Mouse (Mus musculus) neural tube, embryonic 14.5 days (tissue): ENCODE results near the gene Mphosph9. TPM values are rescaled to one million over a fixed set of nuclear protein-coding genes. Genes with fewer than 3 reads are reported as not detected.

ENCODE experiments used
- ATAC-seq: fragments of 200-750 bp; cut with Nextera tagmentation; 2 replicates; pipeline ENCODE4 v1.8.0; 2017; ENCODE audit warnings: low read depth, mild to moderate bottlenecking, moderate TSS enrichment, moderate library complexity
- H3K27ac ChIP-seq: fragments of 300-500 bp; sonication (generic); 2 replicates; pipeline ENCODE4 v1.5.1; 2014; ENCODE audit warnings: low read depth, mild to moderate bottlenecking, control low read depth, low read length, moderate library complexity, mixed read lengths
- H3K27me3 ChIP-seq: fragments of 300-500 bp; sonication (generic); 2 replicates; pipeline ENCODE4 v1.6.1; 2014; ENCODE audit warnings: low read length; ENCODE audit not compliant: control insufficient read depth, insufficient read depth
- H3K36me3 ChIP-seq: fragments of 300-500 bp; sonication (generic); 2 replicates; pipeline ENCODE4 v1.6.1; 2014; ENCODE audit warnings: low read length, mixed read lengths; ENCODE audit not compliant: control insufficient read depth, insufficient read depth
- H3K4me1 ChIP-seq: fragments of 300-500 bp; sonication (generic); 2 replicates; pipeline ENCODE4 v1.6.1; 2014; ENCODE audit warnings: low read length; ENCODE audit not compliant: control insufficient read depth, insufficient read depth
- H3K4me2 ChIP-seq: fragments of 300-500 bp; sonication (generic); 2 replicates; pipeline ENCODE4 v1.6.1; 2014; ENCODE audit warnings: mild to moderate bottlenecking, low read depth, low read length, control low read depth
- H3K4me3 ChIP-seq: fragments of 300-500 bp; sonication (generic); 2 replicates; pipeline ENCODE4 v1.5.1; 2014; ENCODE audit warnings: low read depth, low read length, control low read depth, mixed read lengths
- H3K9ac ChIP-seq: fragments of 300-500 bp; sonication (generic); replicated peaks from 2 replicates; pipeline ENCODE4 v1.6.1; 2014; ENCODE audit warnings: low read depth, mild to moderate bottlenecking, control low read depth, low read length, mixed read lengths
- H3K9me3 ChIP-seq: fragments of 300-500 bp; sonication (generic); 2 replicates; pipeline ENCODE4 v1.6.1; 2016; ENCODE audit warnings: low read length; ENCODE audit not compliant: control insufficient read depth
- WGBS: fragments of 180-500 bp; shearing (Covaris S2); extraction: QIAGEN DNeasy Blood & Tissue Kit; methylation state at CpG from one replicate; pipeline ENCODE4 v1.1.7; 2014; 5-methylcytosine and 5-hydroxymethylcytosine counted together
- polyA plus RNA-seq: library from polyadenylated mRNA; unstranded; fragments of >200 nt; fragmentation: Nextera tagmentation; extraction: Ambion mirVana; gene quantifications from 2 replicates; pipeline ENCODE4 v1.2.1, GENCODE M21; 2014

The Mphosph9 gene
- polyA plus RNA-seq, 1 experiment from 2014 or later: 18.8 TPM

- Histone ChIP-seq H3K9ac (no peak overlapping the region), H3K36me3 (no peaks in the 10 kb centered on the region), H3K4me1 (peaks cover 13% of the 10 kb centered on the region; the same call in 1 of the 2 replicates), H3K27me3 (no peaks in the 10 kb centered on the region), H3K4me3 (no peak overlapping the region), H3K4me2 (no peak overlapping the region), H3K27ac (no peak overlapping the region), H3K9me3 (no peaks in the 10 kb centered on the region)
- no peak for ATAC-seq
- 73% methylated on average over 6 of the region's 6 CpGs for WGBS
Observed at GRCm38 (mm10) chr5:124209850-124210249, 117.9 kb downstream of the Mphosph9 start.

- Histone ChIP-seq H3K27me3 (no peaks in the 10 kb centered on the region), H3K4me2 (no peak overlapping the region), H3K4me1 (peaks cover 13% of the 10 kb centered on the region; the same call in 1 of the 2 replicates), H3K36me3 (no peaks in the 10 kb centered on the region), H3K27ac (no peak overlapping the region), H3K9me3 (no peaks in the 10 kb centered on the region), H3K4me3 (no peak overlapping the region), H3K9ac (no peak overlapping the region)
- ATAC-seq: no peak
- WGBS: 61% methylated on average over 8 of the region's 8 CpGs
Observed at GRCm38 (mm10) chr5:124208030-124208429, 119.7 kb downstream of the Mphosph9 start.

GRCm38 (mm10) chr5:124206481-124207038, 121.2 kb downstream of the Mphosph9 start:
- WGBS: 35% methylated on average over 13 of the region's 13 CpGs
- no peak overlapping the region for H3K9ac ChIP-seq
- H3K4me3 ChIP-seq: no peak overlapping the region
- no peak for ATAC-seq
- H3K27me3 ChIP-seq: no peaks in the 10 kb centered on the region
- H3K4me2 ChIP-seq: no peak overlapping the region
- no peaks in the 10 kb centered on the region for H3K9me3 ChIP-seq
- peaks cover 13% of the 10 kb centered on the region; the same call in 1 of the 2 replicates for H3K4me1 ChIP-seq
- 0 out of 2 replicates have a peak overlapping the region, but pooled peaks have one; percentile 3 for H3K27ac ChIP-seq
- H3K36me3 ChIP-seq: no peaks in the 10 kb centered on the region

- no peak overlapping the region for H3K9ac ChIP-seq
- no peak overlapping the region for H3K4me2 ChIP-seq
- no peak for ATAC-seq
- 59% methylated on average over 5 of the region's 5 CpGs for WGBS
- H3K27ac ChIP-seq: no peak overlapping the region
- no peaks in the 10 kb centered on the region for H3K36me3 ChIP-seq
- H3K4me1 ChIP-seq: peaks cover 13% of the 10 kb centered on the region; the same call in 1 of the 2 replicates
- no peak overlapping the region for H3K4me3 ChIP-seq
- H3K9me3 ChIP-seq: no peaks in the 10 kb centered on the region
- H3K27me3 ChIP-seq: no peaks in the 10 kb centered on the region
Observed at GRCm38 (mm10) chr5:124205809-124206380, 121.9 kb downstream of the Mphosph9 start.

- Histone ChIP-seq H3K27me3 (no peaks in the 10 kb centered on the region), H3K9me3 (no peaks in the 10 kb centered on the region), H3K9ac (no peak overlapping the region), H3K4me3 (no peak overlapping the region), H3K4me1 (peaks cover 13% of the 10 kb centered on the region; the same call in 1 of the 2 replicates), H3K27ac (no peak overlapping the region), H3K36me3 (no peaks in the 10 kb centered on the region), H3K4me2 (no peak overlapping the region)
- no peak for ATAC-seq
- 77% methylated on average over 9 of the region's 9 CpGs for WGBS
Observed at GRCm38 (mm10) chr5:124205211-124205610, 122.6 kb downstream of the Mphosph9 start.

GRCm38 (mm10) chr5:124204127-124204794, 123.5 kb downstream of the Mphosph9 start:
- no peak overlapping the region for H3K4me2 ChIP-seq
- H3K4me3 ChIP-seq: no peak overlapping the region
- H3K27ac ChIP-seq: no peak overlapping the region
- no peaks in the 10 kb centered on the region for H3K36me3 ChIP-seq
- no peak for ATAC-seq
- 87% methylated on average over 9 of the region's 9 CpGs for WGBS
- no peaks in the 10 kb centered on the region for H3K27me3 ChIP-seq
- H3K9ac ChIP-seq: no peak overlapping the region
- H3K9me3 ChIP-seq: no peaks in the 10 kb centered on the region
- H3K4me1 ChIP-seq: peaks cover 13% of the 10 kb centered on the region; the same call in 1 of the 2 replicates

- Histone ChIP-seq H3K9ac (no peak overlapping the region), H3K9me3 (no peaks in the 10 kb centered on the region), H3K27me3 (no peaks in the 10 kb centered on the region), H3K4me1 (peaks cover 13% of the 10 kb centered on the region; the same call in 1 of the 2 replicates), H3K27ac (no peak overlapping the region), H3K36me3 (no peaks in the 10 kb centered on the region), H3K4me3 (no peak overlapping the region), H3K4me2 (no peak overlapping the region)
- 95% methylated on average over 4 of the region's 4 CpGs for WGBS
- ATAC-seq: no peak
Observed at GRCm38 (mm10) chr5:124203251-124203650, 124.5 kb downstream of the Mphosph9 start.

- H3K36me3 ChIP-seq: no peaks in the 10 kb centered on the region
- no peak for ATAC-seq
Observed at GRCm38 (mm10) chr5:124202071-124202470, 125.7 kb downstream of the Mphosph9 start.

GRCm38 (mm10) chr5:124201564-124201963, 126.2 kb downstream of the Mphosph9 start:
- no peak overlapping the region for H3K4me2 ChIP-seq
- no peaks in the 10 kb centered on the region for H3K9me3 ChIP-seq
- H3K9ac ChIP-seq: no peak overlapping the region
- no peak overlapping the region for H3K27ac ChIP-seq
- H3K27me3 ChIP-seq: no peaks in the 10 kb centered on the region
- H3K4me3 ChIP-seq: no peak overlapping the region
- H3K36me3 ChIP-seq: no peaks in the 10 kb centered on the region
- WGBS: 75% methylated on average over 2 of the region's 2 CpGs
- no peak for ATAC-seq
- peaks cover 6% of the 10 kb centered on the region; the same call in 1 of the 2 replicates for H3K4me1 ChIP-seq

More at GRCm38 (mm10) chr5:124202071-124202470, 125.7 kb downstream of the Mphosph9 start:
- Histone ChIP-seq H3K4me2 (no peak overlapping the region), H3K27ac (no peak overlapping the region), H3K9me3 (no peaks in the 10 kb centered on the region), H3K4me3 (no peak overlapping the region), H3K9ac (no peak overlapping the region), H3K27me3 (no peaks in the 10 kb centered on the region), H3K4me1 (peaks cover 10% of the 10 kb centered on the region; the same call in 1 of the 2 replicates)
- WGBS: 77% methylated on average over 4 of the region's 4 CpGs
